ENCODE assay signal across 8 mouse cellular contexts in the genomic region with DNA sequence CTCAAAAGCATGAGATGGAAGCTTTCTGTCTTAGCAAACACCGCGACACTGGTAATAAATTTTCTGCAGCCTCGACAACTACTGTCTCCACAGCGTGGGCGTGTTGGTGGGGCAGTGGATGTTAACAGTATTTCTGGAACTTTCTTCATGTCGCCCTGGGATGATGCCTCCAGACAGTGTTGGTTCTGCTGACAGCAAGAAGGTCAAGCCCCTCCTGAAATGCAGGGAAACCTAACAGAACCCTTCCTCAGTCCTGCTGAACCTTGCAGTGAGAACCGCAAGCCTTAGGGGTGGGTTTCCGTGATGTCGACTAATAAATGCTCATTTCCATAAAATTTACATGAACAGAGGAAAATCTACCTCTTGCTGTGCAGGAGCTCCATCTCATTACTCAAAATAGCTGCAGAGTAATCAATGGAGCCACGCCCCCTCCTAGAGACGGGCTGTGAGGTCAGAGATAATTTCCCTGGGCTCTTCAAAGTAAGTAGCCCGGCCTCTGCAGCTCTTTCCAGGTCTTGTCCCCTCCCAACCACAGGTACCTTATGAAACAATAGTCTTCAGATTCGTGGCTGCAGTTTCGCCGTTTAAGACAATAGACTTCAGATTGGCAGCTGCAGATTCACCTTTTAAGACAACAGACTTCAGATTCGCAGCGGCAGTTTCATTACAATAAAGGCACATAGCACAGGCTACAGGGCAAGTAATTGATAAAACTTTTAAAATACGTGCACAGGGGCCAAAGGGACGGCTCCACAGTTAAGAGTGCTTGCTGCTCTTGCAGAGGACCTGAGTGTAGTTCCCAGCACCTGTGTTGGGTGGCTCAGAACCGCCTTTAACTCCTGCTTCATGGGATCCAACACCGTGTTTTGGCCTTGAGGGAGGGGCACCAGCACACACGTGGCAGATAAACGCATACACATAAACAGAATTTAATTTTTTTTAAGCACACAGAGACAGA.
DNase-seq lines count a peak whose midpoint lies in the region; ATAC-seq and TF ChIP-seq lines count a peak whose summit lies in the region.

No protein-coding gene starts in this region.

- TF ChIP-seq POLR2A in MEL (IDR thresholded peaks at IDR 0.05; ENCODE audit: control insufficient read depth in 1 of 2, insufficient read depth in 1 of 2, low read depth in 1 of 2, low read length in 2 of 2, poor library complexity in 1 of 2), result no peak

- H3K27ac ChIP-seq in MEL (ENCODE audit: control insufficient read depth, low read depth, low read length), result no peak overlapping the region
- H3K27ac ChIP-seq in brown adipose tissue, adult 24 weeks (replicated peaks; ENCODE audit: low read depth, low read length), result no peak overlapping the region
- H3K27ac ChIP-seq in forebrain, embryonic 10.5 days, result peak overlapping the region; percentile 75
- peak overlapping the region; percentile 72 for H3K27ac ChIP-seq in hindbrain, embryonic 13.5 days
- no peak overlapping the region for H3K27ac ChIP-seq in left cerebral cortex, adult 2 months

- DNase-seq in MEL (ENCODE audit: low read depth, low spot score), result no peak
- peak; percentile 47 for DNase-seq in forebrain, embryonic 10.5 days (ENCODE audit: extremely low spot score, low spot score)
- DNase-seq in left cerebral cortex, adult 2 months (ENCODE audit: extremely low spot score in 1 of 2, low spot score in 2 of 2), result peak; percentile 22 to 39
- DNase-seq in right cerebral cortex, postnatal 4 days, result peak; percentile 6
- DNase-seq in gastrocnemius, adult 8-10 months (ENCODE audit: low spot score in 2 of 2), result no peak

- no peak for TF ChIP-seq CTCF in MEL (IDR thresholded peaks at IDR 0.05 in 2 of 3, conservative IDR thresholded peaks at IDR 0.05 in 1 of 3; ENCODE audit: control insufficient read depth in 1 of 3, insufficient read depth in 1 of 3, low read depth in 2 of 3, low read length in 3 of 3, poor library complexity in 1 of 3, severe bottlenecking in 1 of 3)
- TF ChIP-seq CTCF in left cerebral cortex, adult 2 months (IDR thresholded peaks at IDR 0.05), result no peak

- H3K4me1 ChIP-seq in MEL (ENCODE audit: control insufficient read depth in 1 of 2, insufficient read depth in 2 of 2, low read length in 2 of 2), result no peaks in the 10 kb centered on the region
- peaks cover 13% of the 10 kb centered on the region for H3K4me1 ChIP-seq in brown adipose tissue, adult 24 weeks (ENCODE audit: control insufficient read depth, insufficient read depth, insufficient read length, low read length)
- H3K4me1 ChIP-seq in forebrain, embryonic 10.5 days, result peaks cover 12% of the 10 kb centered on the region
- H3K4me1 ChIP-seq in hindbrain, embryonic 13.5 days (replicated peaks), result peaks cover 22% of the 10 kb centered on the region

- H3K4me3 ChIP-seq in MEL (ENCODE audit: control insufficient read depth in 1 of 2, insufficient read depth in 1 of 2, low read depth in 2 of 2, low read length in 2 of 2), result no peak overlapping the region
- H3K4me3 ChIP-seq in brown adipose tissue, adult 24 weeks (ENCODE audit: insufficient read depth, low read depth, low read length), result peak overlapping the region; percentile 49
- H3K4me3 ChIP-seq in forebrain, embryonic 10.5 days, result peak overlapping the region; percentile 50
- H3K4me3 ChIP-seq in hindbrain, embryonic 13.5 days, result peak overlapping the region; percentile 33
- peak overlapping the region; percentile 49 for H3K4me3 ChIP-seq in left cerebral cortex, adult 2 months

- peak; percentile 72; the same call in 1 of the 2 replicates for ATAC-seq in hindbrain, embryonic 13.5 days (ENCODE audit: low FRiP score)
- ATAC-seq in megakaryocyte progenitor cell, adult 5-6 weeks (replicated peaks; ENCODE audit: poor library complexity), result peak; percentile 71

- peak overlapping the region; percentile 58 for H3K4me2 ChIP-seq in hindbrain, embryonic 13.5 days

- WGBS in forebrain, embryonic 10.5 days, result 60% methylated on average over 23 of the region's 23 CpGs
- WGBS in hindbrain, embryonic 13.5 days, result 47% methylated on average over 23 of the region's 23 CpGs

- H3K9ac ChIP-seq in MEL (ENCODE audit: control insufficient read depth, low read depth, low read length, poor library complexity, severe bottlenecking), result no peak overlapping the region
- H3K9ac ChIP-seq in hindbrain, embryonic 13.5 days, result peak overlapping the region; percentile 63

- intact Hi-C loops in left cerebral cortex, adult 2 months (cut with DNase I), result no loop called here

- no peaks in the 10 kb centered on the region for H3K79me2 ChIP-seq in MEL (ENCODE audit: control insufficient read depth, insufficient read depth, low read length, poor library complexity)

- no peaks in the 10 kb centered on the region for H3K27me3 ChIP-seq in MEL (ENCODE audit: control insufficient read depth in 1 of 2, insufficient read depth in 2 of 2, low read length in 2 of 2)
- H3K27me3 ChIP-seq in forebrain, embryonic 10.5 days (ENCODE audit: poor library complexity, severe bottlenecking), result no peaks in the 10 kb centered on the region
- H3K27me3 ChIP-seq in hindbrain, embryonic 13.5 days, result no peaks in the 10 kb centered on the region

- no peak for TF ChIP-seq RAD21 in MEL (IDR thresholded peaks at IDR 0.05; ENCODE audit: low read depth, low read length)

- TF ChIP-seq EP300 in MEL (IDR thresholded peaks at IDR 0.05; ENCODE audit: low read depth in 1 of 2, low read length in 2 of 2), result no peak

- no peaks in the 10 kb centered on the region for H3K9me3 ChIP-seq in MEL (replicated peaks; ENCODE audit: insufficient read depth, low read length)
- no peaks in the 10 kb centered on the region for H3K9me3 ChIP-seq in forebrain, embryonic 10.5 days
- no peaks in the 10 kb centered on the region for H3K9me3 ChIP-seq in hindbrain, embryonic 13.5 days

- no peaks in the 10 kb centered on the region for H3K36me3 ChIP-seq in MEL (ENCODE audit: control insufficient read depth in 1 of 2, insufficient read depth in 2 of 2, low read length in 2 of 2)
- H3K36me3 ChIP-seq in forebrain, embryonic 10.5 days (replicated peaks), result no peaks in the 10 kb centered on the region
- no peaks in the 10 kb centered on the region for H3K36me3 ChIP-seq in hindbrain, embryonic 13.5 days

TF ChIP-seq in MEL, 35 proteins besides CTCF, POLR2A, EP300 and RAD21:
- peak; percentile 5; the same call in 1 of the 2 replicates for TF ChIP-seq ZC3H11A (IDR thresholded peaks at IDR 0.05; ENCODE audit: low read depth, low read length)
- TF ChIP-seq MAZ (IDR thresholded peaks at IDR 0.05; ENCODE audit: low read depth, low read length), result no peak

Comparison
In these comparisons a context has a peak if more than half of its experiments do, and no peak if none do; other contexts are left out.
1. DNase-seq: peak in forebrain, embryonic 10.5 days (single experiment), left cerebral cortex, adult 2 months (2 of 2) and right cerebral cortex, postnatal 4 days (single experiment); none in MEL (single experiment) and gastrocnemius, adult 8-10 months (0 of 2).
2. H3K27ac ChIP-seq: peak in forebrain, embryonic 10.5 days (single experiment) and hindbrain, embryonic 13.5 days (single experiment); none in MEL (single experiment), brown adipose tissue, adult 24 weeks (single experiment) and left cerebral cortex, adult 2 months (single experiment).
3. H3K4me3 ChIP-seq: peak in brown adipose tissue, adult 24 weeks (single experiment), forebrain, embryonic 10.5 days (single experiment), hindbrain, embryonic 13.5 days (single experiment) and left cerebral cortex, adult 2 months (single experiment); none in MEL (0 of 2).